Mouse (Mus musculus): ENCODE measurements around the gene Gpa33.

GRCm38 (mm10) chr1:166158664-166159063 is 28.6 kb downstream of the Gpa33 start:
- no peak for TF ChIP-seq CTCF (IDR thresholded peaks at IDR 0.05; ENCODE audit: low read depth, low read length)
- no peak for TF ChIP-seq POLR2A (IDR thresholded peaks at IDR 0.05; ENCODE audit: insufficient read depth, low read length)
- TF ChIP-seq EP300 (IDR thresholded peaks at IDR 0.05; ENCODE audit: insufficient read depth, low read depth, low read length) = no peak

Data from ES-Bruce4 (cell line).